Mouse (Mus musculus): ENCODE results near the gene Tmem53.

Tmem53 gene

DNA sequence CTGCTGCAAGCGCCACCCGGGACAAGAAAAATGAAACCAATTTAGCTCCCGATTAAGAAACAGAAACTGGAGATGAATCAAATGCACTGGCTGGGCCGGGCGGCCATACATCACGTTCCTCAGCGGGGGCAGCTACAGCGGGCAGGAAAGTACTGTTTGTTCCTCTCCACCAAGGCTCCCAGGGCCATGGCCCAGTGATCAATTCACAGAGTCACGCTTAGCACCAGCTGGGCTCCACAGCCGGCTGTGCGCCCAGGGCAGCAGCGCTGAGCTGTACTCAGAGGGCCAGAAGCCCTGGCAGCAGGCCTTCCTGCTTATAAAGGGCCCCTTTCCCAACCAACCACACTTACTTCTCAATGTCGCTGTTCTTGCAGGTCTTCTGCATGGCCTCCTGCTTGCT is 25.3 kb downstream of the Tmem53 start:
- in situ Hi-C loops (cut with MboI; ENCODE audit: low pct_unique_long_range_greater_than_20kb in 1 of 2, low sequenced_read_pairs in 2 of 2, unreplicated experiment in 1 of 2) = no loop called here

DNA sequence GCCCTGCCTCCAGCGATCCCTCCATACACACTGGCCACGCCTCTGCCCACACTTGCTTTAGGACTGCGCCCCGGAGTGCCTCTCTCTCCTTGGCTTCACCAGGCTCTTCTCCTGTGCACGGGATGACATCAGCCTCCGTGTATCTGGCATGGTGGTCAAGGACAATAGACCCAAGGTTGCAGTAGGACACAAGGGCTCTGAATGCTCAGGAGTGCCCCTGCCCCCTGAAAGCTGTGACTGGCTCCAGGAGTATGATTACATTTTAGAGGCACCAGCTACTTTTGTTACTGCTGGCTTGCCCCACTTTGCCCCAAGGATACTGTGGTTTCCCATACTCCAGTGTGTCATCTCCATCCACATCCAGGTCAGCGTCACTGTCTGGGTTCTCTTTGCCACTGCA is 25.9 kb downstream of the Tmem53 start:
- in situ Hi-C loops (cut with MboI; ENCODE audit: low pct_unique_long_range_greater_than_20kb in 1 of 2, low sequenced_read_pairs in 2 of 2, unreplicated experiment in 1 of 2) = no loop called here

DNA sequence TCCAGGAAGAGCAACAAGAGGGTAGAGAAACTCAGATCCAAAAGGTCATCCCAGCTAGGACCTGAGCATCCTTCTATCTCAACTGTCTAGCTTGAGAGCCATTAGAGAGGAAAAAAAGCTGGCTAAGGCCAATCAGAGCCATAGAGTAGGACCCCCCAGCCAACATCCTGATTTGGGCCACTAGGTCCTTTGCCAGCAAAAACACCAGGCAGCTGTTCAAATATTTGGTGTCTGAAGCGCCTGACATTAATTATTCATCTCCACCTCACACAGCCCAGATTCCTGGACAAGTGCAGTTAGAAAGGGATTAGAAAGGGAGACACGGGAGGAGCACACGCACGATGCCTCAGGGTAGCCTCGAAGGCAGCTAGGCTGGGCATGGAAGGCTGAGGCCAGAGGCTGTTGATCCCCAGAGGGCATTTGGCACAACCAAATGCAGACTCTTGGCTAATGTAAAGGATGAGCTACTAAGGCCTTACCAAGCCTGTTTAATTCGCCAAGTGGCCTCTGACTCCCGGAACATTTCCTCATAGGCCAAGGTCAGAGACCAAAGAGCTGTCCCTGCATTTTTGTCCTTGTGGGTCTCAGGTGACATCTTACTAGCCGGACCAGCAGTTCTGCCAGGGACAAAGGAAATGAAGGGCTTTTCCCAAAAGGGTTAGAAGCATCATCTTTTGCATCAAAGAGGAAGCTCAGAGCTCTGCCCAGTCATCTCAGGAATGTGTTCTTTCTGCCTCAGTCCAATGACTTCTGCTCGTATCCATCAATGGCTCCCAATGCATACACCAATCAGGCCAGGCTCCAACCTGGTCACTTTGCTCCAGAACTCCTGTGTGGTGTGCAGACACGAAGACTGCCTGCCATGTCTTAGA is 26.9 kb downstream of the Tmem53 start:
- in situ Hi-C loops (cut with MboI; ENCODE audit: low pct_unique_long_range_greater_than_20kb in 1 of 2, low sequenced_read_pairs in 2 of 2, unreplicated experiment in 1 of 2) = no loop called here

DNA sequence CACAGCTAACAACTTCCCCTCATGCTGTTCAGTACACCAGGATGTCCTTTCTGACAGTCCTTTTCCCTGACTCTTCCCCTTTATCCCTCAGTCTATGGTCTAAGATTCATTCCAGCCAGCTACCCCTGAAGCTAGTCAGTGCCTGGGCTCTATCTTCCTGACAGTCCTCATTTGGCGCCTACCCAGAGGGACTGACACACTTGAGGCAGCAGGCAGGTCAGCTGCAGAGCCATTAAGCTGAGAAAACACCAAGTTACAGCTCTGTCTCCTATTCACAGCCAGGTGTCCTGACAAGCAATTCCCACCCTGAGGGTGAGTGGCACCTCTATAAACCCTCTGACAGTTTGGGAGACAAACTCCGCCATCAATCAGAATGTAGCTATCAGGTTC is 27.5 kb downstream of the Tmem53 start:
- in situ Hi-C loops (cut with MboI; ENCODE audit: low pct_unique_long_range_greater_than_20kb in 1 of 2, low sequenced_read_pairs in 2 of 2, unreplicated experiment in 1 of 2) = no loop called here

DNA sequence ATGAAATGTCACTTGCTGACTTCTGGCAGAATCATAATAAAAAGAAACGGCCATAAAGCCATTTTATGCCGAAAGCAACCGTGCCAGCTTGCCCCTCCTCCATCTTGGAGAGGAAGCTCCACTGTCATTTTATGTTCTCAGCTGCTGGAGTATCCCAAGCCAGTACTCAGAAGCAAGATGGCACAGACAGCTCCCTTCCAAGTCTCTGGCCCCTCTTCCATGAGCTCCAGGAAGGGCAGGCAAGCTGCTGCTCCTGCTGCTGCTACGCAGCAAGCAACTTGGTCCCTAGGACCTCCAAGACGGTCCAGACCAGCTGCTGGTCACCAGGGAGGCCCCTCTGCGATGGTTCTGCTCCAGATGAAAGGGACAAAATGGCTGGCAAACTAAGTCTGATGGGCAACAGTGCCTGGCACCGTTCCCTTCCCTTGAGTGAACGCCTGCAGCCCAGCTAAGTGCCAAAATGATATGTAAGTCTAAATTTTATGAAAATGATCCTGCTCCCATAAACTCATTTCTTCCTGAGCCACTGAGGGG is 28.7 kb downstream of the Tmem53 start:
- in situ Hi-C loops (cut with MboI; ENCODE audit: low pct_unique_long_range_greater_than_20kb in 1 of 2, low sequenced_read_pairs in 2 of 2, unreplicated experiment in 1 of 2) = no loop called here

DNA sequence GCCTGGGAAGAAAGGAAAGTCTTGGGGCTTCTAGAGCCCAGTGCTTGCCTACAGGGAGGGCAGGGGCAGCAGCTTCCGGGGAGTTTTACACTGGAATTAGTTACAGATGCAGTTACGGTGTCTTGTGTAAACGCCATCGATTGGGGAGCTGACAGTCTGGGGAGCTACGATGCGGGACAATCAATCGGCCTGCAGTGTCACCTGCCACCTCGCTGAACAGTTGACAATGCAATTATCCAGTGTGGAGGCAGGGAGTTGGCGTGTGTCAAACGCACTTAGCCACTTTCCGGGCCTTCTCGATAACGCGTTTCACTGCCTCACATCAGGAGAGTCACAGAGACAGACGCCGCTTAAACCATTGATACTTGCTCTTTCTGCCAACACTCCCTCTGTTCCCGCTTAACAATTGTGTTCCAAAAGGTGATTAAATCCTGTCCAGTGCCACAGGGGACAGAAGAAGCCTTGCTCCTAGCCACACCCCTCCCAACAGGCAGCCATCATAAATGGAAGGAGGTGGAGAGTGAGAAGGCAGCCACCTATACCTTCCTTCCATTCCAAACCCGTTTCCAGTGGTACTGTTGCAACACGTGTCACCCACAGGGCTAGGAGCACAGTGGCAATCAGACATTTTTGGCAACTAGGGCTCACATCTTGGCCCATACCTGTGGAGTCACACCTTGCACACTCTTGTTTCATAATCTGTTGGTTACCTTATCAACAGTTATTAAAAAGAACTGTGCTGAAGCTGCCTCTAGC is 29.5 kb downstream of the Tmem53 start:
- in situ Hi-C loops (cut with MboI; ENCODE audit: low pct_unique_long_range_greater_than_20kb in 1 of 2, low sequenced_read_pairs in 2 of 2, unreplicated experiment in 1 of 2) = no loop called here

DNA sequence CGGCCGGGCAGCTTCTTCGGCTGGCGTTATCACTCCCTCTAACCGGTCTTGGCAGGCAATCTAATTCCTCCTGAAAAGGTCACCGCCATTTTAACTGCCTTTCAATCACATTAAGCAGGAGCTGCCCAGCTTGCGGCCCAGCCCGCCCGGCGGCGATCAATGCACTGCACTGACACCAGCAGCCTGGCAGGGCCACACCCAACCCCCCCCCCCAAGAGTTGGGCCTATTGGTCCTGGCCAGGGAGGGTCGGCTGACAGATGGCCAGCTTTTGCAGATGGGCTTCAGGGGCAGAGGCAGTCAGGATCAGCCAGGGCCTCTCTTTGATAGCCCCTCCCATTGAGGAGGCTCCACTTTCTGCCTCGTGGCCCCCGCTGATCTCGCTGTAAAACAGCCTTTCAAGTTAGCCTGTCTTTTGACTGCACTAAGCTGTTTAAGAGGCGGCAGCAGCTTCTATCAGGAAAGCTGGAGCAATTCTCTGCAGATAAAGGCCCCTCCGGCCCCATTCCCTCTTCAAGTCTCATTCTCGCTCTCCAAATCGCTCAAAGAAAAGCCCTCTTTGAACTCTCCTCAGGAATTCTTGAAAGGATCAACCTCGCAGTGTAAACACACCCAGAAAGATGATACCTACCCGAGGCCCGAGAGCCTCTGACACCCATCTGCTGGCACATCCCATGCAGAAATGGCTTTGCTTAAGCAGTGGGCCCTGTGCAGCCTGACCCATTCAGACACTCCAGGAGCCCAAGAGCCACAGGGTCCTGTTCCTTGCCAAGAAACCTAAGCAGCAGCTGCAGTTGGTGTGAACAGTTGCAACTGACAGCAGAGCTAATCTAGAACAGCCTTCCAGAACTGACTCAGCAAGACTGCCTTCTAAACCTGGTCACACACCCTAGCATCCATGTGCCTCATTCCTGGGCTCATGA is 31.8 kb downstream of the Tmem53 start:
- in situ Hi-C loops (cut with MboI; ENCODE audit: low pct_unique_long_range_greater_than_20kb in 1 of 2, low sequenced_read_pairs in 2 of 2, unreplicated experiment in 1 of 2) = no loop called here

DNA sequence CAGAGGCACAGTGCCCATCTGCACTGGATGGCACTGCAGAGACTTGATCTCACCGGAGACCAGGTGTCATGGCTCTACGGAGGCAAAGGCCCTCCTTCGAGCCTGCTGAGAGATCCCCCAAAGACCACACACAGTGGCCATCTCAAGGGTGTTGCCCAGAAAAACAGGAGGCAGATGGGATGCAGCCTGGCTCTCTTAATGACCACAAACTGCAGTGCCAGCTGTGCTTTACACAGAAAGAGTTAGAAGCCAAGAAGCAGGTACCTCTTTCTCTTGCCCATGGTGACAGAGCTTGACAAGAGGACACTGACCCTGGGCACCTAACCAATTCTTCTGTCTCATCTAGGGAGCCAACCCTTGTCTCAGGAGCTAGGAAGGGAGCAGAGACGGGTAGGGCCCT is 32.6 kb downstream of the Tmem53 start:
- in situ Hi-C loops (cut with MboI; ENCODE audit: low pct_unique_long_range_greater_than_20kb in 1 of 2, low sequenced_read_pairs in 2 of 2, unreplicated experiment in 1 of 2) = no loop called here

DNA sequence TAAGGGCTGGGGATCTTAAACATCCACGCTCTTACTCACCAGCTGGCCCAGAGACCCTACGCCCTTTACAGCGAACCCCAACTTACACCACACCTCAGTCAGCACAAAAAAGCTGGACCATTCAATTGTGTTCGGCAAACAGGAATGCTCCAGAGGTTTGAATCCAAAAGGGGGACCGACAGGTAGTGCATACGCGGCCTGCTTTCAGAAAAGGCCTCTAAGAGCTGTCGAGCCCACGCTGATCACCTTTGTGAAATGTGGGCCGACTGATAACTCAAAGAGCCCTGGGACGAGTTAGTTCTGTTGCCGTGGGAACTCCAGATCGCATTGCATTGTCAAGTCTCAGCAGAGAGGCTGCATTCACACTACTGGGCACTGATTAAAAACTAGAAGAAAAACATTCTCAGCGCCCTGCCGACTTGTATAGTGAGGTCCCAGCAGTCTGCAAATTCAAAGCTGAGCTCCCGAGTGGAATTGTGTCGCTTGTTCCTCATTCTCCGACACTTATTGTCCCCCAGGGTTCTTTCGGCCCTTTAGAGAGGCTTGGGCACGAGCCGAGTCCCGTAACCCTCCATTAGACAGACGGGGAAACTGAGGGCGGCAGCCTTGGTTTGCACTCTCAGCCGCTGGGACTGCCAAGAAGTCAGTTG is 36.7 kb downstream of the Tmem53 start:
- in situ Hi-C loops (cut with MboI; ENCODE audit: low pct_unique_long_range_greater_than_20kb in 1 of 2, low sequenced_read_pairs in 2 of 2, unreplicated experiment in 1 of 2) = no loop called here

DNA sequence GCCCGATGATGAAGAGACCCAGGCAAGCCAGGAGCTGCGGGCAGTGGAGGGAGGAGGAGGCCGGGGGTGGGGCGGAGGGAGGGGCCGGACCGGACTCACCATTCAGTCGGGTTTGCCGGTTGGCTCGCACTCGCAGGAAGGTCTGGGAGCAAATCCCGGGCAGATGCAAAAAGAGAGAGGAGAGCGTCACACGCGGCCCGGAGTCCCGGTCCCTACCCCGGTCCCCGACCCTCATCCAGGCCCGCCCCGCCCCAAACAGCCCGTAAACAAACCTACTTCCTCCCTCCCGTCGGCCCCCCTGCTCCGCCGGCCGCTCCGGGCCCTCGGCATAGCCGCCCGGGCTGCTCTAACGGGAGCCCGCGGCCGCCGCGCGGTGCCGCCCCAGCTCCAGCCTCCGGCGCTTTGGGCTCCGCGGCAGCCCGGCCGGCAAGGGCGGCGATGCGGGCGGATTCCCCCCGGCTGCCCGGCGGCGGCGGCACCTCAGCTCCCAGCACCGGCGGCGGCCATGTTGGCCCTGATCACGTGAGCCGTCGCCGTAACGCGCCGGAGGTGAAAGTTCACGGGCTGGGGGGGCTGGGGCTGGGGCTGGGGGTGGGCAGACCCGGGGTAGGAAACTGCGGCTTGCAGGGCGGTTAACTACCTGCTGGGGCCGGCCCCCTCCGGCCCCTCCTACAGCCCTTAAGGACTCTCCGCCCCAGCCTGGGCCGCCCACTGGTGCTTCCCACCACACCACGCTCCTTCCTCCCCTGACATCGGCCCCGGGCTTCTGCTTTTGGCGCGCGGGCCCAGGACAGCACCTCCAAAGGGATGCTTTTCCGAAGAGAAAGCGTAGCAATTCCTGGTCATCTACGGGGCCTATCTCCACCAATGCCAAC is 37.4 kb downstream of the Tmem53 start:
- in situ Hi-C loops (cut with MboI; ENCODE audit: low pct_unique_long_range_greater_than_20kb in 1 of 2, low sequenced_read_pairs in 2 of 2, unreplicated experiment in 1 of 2) = no loop called here

DNA sequence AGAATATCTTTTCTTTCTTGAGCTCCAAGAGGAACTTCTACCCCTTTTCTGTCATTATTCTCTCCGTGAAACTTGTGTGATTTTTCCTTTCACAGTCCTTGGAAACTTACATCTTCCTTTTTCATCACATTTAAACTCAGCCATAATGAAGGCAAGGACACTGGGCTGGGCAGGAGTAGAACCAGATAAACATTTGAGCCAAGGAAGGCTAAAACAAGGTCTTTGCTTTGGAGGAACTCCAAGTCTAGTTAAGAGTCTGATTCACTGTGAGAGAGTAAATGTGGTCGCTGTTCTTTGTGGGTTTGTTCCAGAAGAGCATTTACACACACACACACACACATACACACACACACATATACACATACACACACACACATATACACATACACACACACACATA is 39.9 kb downstream of the Tmem53 start:
- in situ Hi-C loops (cut with MboI; ENCODE audit: low pct_unique_long_range_greater_than_20kb in 1 of 2, low sequenced_read_pairs in 2 of 2, unreplicated experiment in 1 of 2) = no loop called here

DNA sequence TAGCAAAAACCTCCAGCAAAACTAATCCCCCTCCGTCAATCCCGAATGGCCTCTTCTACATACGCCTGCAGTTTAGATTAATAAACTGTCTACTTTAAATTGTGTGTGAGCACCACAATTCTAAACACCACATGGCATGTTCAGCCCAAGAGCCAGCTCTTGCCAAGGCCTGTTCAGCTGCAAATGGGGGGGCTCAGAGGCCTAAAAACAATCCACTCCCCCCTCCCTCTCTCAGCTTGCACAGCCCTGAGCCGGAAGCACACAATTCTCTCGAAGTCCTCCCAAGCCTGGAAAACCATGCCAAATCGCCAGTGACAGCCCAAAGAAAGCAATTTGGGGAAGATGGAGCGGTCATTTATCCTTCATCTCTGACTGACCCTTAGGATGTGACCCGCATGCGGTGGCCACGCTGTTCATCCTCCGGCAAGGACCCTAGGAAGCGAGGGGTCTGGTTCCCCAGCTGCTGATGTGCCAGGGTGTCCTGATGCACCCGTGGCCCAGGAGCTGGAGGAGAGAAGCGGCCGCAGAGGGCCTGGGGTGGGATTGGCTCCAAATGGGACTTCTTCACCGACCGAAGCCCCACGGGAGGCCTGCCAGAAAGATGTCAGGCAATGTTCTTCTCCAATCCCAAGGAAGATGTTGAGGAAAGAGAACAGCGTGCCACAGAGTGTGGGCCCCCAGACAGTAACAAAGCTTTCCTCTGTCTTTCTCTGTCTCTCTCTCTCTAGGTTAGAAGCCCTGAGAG is 45.3 kb downstream of the Tmem53 start:
- in situ Hi-C loops (cut with MboI; ENCODE audit: low pct_unique_long_range_greater_than_20kb in 1 of 2, low sequenced_read_pairs in 2 of 2, unreplicated experiment in 1 of 2) = no loop called here

DNA sequence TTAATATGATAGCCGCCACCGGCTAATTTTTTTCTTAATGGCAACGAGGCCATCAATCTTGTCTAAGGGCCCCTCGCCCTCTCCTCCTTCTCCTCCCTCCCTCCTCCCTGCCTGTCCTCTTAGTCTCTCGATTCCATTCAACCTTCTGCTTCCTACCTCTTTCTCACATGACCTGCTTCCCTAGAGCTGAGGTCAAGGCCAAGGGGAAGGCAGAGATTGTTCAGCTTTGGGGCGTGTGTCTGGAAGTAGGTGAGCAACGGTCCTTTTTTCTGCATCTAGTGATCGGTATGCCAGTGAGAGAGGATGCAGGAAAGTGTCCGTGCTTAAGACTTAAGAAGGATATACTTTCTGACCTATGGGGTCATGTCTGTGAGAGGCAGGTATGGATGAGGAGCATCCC is 46.1 kb downstream of the Tmem53 start:
- in situ Hi-C loops (cut with MboI; ENCODE audit: low pct_unique_long_range_greater_than_20kb in 1 of 2, low sequenced_read_pairs in 2 of 2, unreplicated experiment in 1 of 2) = no loop called here

DNA sequence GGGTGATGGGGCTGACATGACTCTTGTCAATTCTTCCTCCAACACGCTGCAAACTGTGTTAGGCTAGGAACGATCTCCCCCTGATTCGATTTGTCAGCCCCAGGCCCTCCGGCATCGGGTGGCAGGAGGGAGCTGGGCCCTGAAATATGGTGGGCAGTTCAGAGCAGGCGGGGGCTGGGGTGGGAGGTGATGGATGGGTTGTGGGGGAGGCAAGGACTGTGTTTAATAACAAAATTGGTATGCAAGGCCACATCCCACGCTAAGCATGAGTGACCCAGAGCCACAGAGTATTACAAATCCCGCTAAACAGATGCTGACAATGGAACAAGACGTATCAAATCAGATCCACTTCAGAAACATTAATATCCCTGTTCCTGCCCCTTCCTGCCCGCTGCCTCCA is 48.2 kb downstream of the Tmem53 start:
- in situ Hi-C loops (cut with MboI; ENCODE audit: low pct_unique_long_range_greater_than_20kb in 1 of 2, low sequenced_read_pairs in 2 of 2, unreplicated experiment in 1 of 2) = no loop called here

DNA sequence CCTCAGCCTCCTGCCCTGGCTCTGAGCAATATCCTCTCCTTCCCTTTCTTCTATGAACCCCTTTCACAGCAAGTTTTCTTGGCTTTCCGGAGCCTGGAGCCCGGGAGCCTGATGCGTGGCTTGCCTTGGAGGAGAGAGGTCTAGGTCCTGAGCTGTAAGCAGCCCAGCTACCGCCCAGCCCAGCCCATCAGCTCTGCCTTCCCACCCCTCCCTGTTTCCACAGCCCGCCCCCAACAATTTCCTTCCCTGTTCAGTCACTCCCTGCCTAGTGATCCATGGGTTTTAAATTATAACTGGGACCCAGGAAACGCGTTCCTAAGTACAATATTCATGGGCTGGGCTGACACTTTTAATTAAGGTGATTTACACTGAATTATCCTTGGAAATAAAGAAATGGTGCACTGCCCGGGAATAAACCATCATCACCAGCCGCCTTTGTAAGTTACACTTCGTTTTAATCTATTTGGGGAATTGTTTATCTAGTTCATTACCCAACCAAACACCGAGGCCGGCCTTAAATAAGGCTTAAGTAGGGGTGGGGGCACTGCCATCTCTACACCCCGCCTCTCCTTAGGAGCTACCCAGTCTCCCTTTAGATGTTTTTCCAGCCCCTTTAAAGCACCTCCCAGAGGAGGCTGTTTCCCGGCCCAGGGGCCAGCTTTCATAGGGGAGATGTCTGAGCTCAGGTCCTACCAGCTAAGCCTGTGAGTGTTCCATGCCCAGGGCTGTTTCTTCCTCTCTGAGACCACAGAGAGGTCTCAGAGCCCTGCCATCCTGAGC is 50.5 kb downstream of the Tmem53 start:
- in situ Hi-C loops (cut with MboI; ENCODE audit: low pct_unique_long_range_greater_than_20kb in 1 of 2, low sequenced_read_pairs in 2 of 2, unreplicated experiment in 1 of 2) = no loop called here

DNA sequence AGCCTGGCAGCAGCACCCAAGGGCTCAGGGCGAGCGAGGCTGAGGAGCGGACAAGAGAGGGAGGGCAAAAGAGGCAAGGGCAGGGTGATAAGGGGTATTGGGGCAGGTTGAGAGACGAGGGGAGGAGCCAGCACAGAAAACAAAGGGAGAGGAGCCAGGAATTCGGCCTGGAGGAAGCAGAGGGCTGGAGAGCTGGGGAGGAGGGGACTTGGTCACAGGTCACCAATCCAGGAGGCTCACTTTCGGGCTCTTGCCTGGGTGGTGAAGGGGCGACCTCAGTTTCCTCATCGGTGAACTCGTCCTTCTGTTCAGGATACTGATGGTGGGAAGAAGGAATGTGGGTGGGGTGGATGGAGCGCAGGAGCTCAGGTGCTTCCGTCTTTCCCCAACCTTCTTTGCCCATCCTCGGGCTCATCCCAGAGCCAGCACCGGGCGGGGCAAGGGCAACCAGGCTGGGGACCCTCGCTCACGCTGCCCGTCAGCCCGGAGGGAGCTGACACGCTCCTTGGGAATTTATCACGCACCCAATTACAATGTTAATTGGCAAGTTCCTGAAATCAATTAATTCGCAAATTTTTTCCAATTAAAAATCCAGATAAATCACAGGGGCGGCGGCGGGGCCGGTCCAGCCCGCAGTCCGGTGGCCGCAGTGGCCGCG is 52.0 kb downstream of the Tmem53 start:
- in situ Hi-C loops (cut with MboI; ENCODE audit: low pct_unique_long_range_greater_than_20kb in 1 of 2, low sequenced_read_pairs in 2 of 2, unreplicated experiment in 1 of 2) = no loop called here

Data from mouse embryonic stem cell (cell line).